Mouse (Mus musculus): Measurements from ENCODE around the gene Prdm15. TPM values are rescaled to one million over a fixed set of nuclear protein-coding genes. Genes with fewer than 3 reads are reported as not detected.

The Prdm15 gene
- polyA plus RNA-seq, 1 experiment from 2014 or later: 9.4 TPM

- ATAC-seq (ENCODE audit: low read depth): no peak
- H3K27me3 ChIP-seq (replicated peaks; ENCODE audit: control insufficient read depth, insufficient read depth, low read length): no peaks in the 10 kb centered on the region
- H3K36me3 ChIP-seq (ENCODE audit: control insufficient read depth, insufficient read depth, low read length): peaks cover 92% of the 10 kb centered on the region
- 83% methylated on average over 3 of the region's 3 CpGs for WGBS
- no peaks in the 10 kb centered on the region for H3K4me1 ChIP-seq (ENCODE audit: control insufficient read depth, insufficient read depth, low read length)
- no peak for DNase-seq (ENCODE audit: low spot score)
- H3K4me2 ChIP-seq (ENCODE audit: low read depth, low read length): no peak overlapping the region
- no peak overlapping the region for H3K27ac ChIP-seq (replicated peaks; ENCODE audit: low read depth, low read length)
- no peak overlapping the region for H3K9ac ChIP-seq (ENCODE audit: low read depth, low read length)
- H3K4me3 ChIP-seq (ENCODE audit: low read depth, low read length): no peak overlapping the region
- no peaks in the 10 kb centered on the region for H3K9me3 ChIP-seq (ENCODE audit: control insufficient read depth, low read length)
Observed at GRCm38 (mm10) chr16:97832154-97832553, 19.5 kb downstream of the Prdm15 start.

GRCm38 (mm10) chr16:97828207-97828606 lies 23.4 kb downstream of the Prdm15 start:
- 100% methylated on average over 1 of the region's 1 CpGs for WGBS
- H3K36me3 ChIP-seq (ENCODE audit: control insufficient read depth, insufficient read depth, low read length): peaks cover 69% of the 10 kb centered on the region

GRCm38 (mm10) chr16:97823311-97824007 lies 28.2 kb downstream of the Prdm15 start:
- ATAC-seq (ENCODE audit: low read depth) (no peak), DNase-seq (ENCODE audit: low spot score) (no peak)
- Histone ChIP-seq H3K4me1 (ENCODE audit: control insufficient read depth, insufficient read depth, low read length) (no peaks in the 10 kb centered on the region), H3K27ac (replicated peaks; ENCODE audit: low read depth, low read length) (no peak overlapping the region), H3K4me3 (ENCODE audit: low read depth, low read length) (no peak overlapping the region), H3K36me3 (ENCODE audit: control insufficient read depth, insufficient read depth, low read length) (peaks cover 70% of the 10 kb centered on the region), H3K4me2 (ENCODE audit: low read depth, low read length) (no peak overlapping the region), H3K9ac (ENCODE audit: low read depth, low read length) (no peak overlapping the region), H3K9me3 (ENCODE audit: control insufficient read depth, low read length) (no peaks in the 10 kb centered on the region), H3K27me3 (replicated peaks; ENCODE audit: control insufficient read depth, insufficient read depth, low read length) (no peaks in the 10 kb centered on the region)
- 96% methylated on average over 6 of the region's 6 CpGs for WGBS

More at GRCm38 (mm10) chr16:97828207-97828606, 23.4 kb downstream of the Prdm15 start:
- Histone ChIP-seq H3K27ac (replicated peaks; ENCODE audit: low read depth, low read length) (no peak overlapping the region), H3K9me3 (ENCODE audit: control insufficient read depth, low read length) (no peaks in the 10 kb centered on the region), H3K4me1 (ENCODE audit: control insufficient read depth, insufficient read depth, low read length) (no peaks in the 10 kb centered on the region), H3K9ac (ENCODE audit: low read depth, low read length) (no peak overlapping the region), H3K4me2 (ENCODE audit: low read depth, low read length) (no peak overlapping the region), H3K4me3 (ENCODE audit: low read depth, low read length) (no peak overlapping the region), H3K27me3 (replicated peaks; ENCODE audit: control insufficient read depth, insufficient read depth, low read length) (no peaks in the 10 kb centered on the region)
- no peak for DNase-seq (ENCODE audit: low spot score)
- no peak for ATAC-seq (ENCODE audit: low read depth)

GRCm38 (mm10) chr16:97819532-97819931 lies 32.1 kb downstream of the Prdm15 start:
- DNase-seq (ENCODE audit: low spot score) (no peak), ATAC-seq (ENCODE audit: low read depth) (no peak)
- peaks cover 81% of the 10 kb centered on the region for H3K36me3 ChIP-seq (ENCODE audit: control insufficient read depth, insufficient read depth, low read length)
- H3K27me3 ChIP-seq (replicated peaks; ENCODE audit: control insufficient read depth, insufficient read depth, low read length): no peaks in the 10 kb centered on the region
- no peak overlapping the region for H3K27ac ChIP-seq (replicated peaks; ENCODE audit: low read depth, low read length)
- H3K4me1 ChIP-seq (ENCODE audit: control insufficient read depth, insufficient read depth, low read length): no peaks in the 10 kb centered on the region
- H3K4me3 ChIP-seq (ENCODE audit: low read depth, low read length): no peak overlapping the region
- no peaks in the 10 kb centered on the region for H3K9me3 ChIP-seq (ENCODE audit: control insufficient read depth, low read length)
- H3K4me2 ChIP-seq (ENCODE audit: low read depth, low read length): no peak overlapping the region
- H3K9ac ChIP-seq (ENCODE audit: low read depth, low read length): no peak overlapping the region
- WGBS: 84% methylated on average over 4 of the region's 4 CpGs

- H3K27ac ChIP-seq (replicated peaks; ENCODE audit: low read depth, low read length): no peak overlapping the region
- no peak overlapping the region for H3K9ac ChIP-seq (ENCODE audit: low read depth, low read length)
- ATAC-seq (ENCODE audit: low read depth) (no peak), DNase-seq (ENCODE audit: low spot score) (no peak)
- 88% methylated on average over 1 of the region's 1 CpGs for WGBS
- no peaks in the 10 kb centered on the region for H3K27me3 ChIP-seq (replicated peaks; ENCODE audit: control insufficient read depth, insufficient read depth, low read length)
- H3K36me3 ChIP-seq (ENCODE audit: control insufficient read depth, insufficient read depth, low read length): peaks cover 93% of the 10 kb centered on the region
- H3K4me2 ChIP-seq (ENCODE audit: low read depth, low read length): no peak overlapping the region
- no peaks in the 10 kb centered on the region for H3K4me1 ChIP-seq (ENCODE audit: control insufficient read depth, insufficient read depth, low read length)
- H3K9me3 ChIP-seq (ENCODE audit: control insufficient read depth, low read length): no peaks in the 10 kb centered on the region
- no peak overlapping the region for H3K4me3 ChIP-seq (ENCODE audit: low read depth, low read length)
Observed at GRCm38 (mm10) chr16:97817414-97817813, 34.2 kb downstream of the Prdm15 start.

- 85% methylated on average over 5 of the region's 5 CpGs for WGBS
- Histone ChIP-seq H3K27me3 (replicated peaks; ENCODE audit: control insufficient read depth, insufficient read depth, low read length) (no peaks in the 10 kb centered on the region), H3K4me2 (ENCODE audit: low read depth, low read length) (no peak overlapping the region), H3K4me3 (ENCODE audit: low read depth, low read length) (no peak overlapping the region), H3K36me3 (ENCODE audit: control insufficient read depth, insufficient read depth, low read length) (peaks cover 97% of the 10 kb centered on the region), H3K27ac (replicated peaks; ENCODE audit: low read depth, low read length) (no peak overlapping the region), H3K9ac (ENCODE audit: low read depth, low read length) (no peak overlapping the region), H3K9me3 (ENCODE audit: control insufficient read depth, low read length) (no peaks in the 10 kb centered on the region), H3K4me1 (ENCODE audit: control insufficient read depth, insufficient read depth, low read length) (no peaks in the 10 kb centered on the region)
- DNase-seq (ENCODE audit: low spot score): no peak
- no peak for ATAC-seq (ENCODE audit: low read depth)
Observed at GRCm38 (mm10) chr16:97815269-97815668, 36.4 kb downstream of the Prdm15 start.

DNA sequence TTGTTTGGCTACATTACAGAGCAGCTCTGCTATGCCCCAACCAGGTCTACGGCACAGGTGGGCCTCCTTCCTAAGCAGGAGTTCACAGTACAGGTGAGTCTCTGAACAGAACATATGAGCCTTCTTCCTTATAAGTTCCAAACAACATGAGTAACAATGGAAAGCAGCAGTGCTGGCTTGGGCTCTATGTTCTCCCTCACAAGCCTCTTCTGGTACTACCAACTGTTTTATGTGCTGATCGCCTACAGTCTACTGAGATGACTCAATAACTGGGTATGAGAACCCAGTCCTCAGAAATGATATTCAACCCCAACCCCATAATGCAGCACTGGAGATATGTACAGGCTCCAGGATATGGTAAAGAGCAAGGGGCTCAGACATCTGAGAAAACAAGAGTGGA lies 37.6 kb downstream of the Prdm15 start:
- no peaks in the 10 kb centered on the region for H3K4me1 ChIP-seq (ENCODE audit: control insufficient read depth, insufficient read depth, low read length)
- no peak for ATAC-seq (ENCODE audit: low read depth)
- H3K9ac ChIP-seq (ENCODE audit: low read depth, low read length): no peak overlapping the region
- H3K4me3 ChIP-seq (ENCODE audit: low read depth, low read length): no peak overlapping the region
- no peaks in the 10 kb centered on the region for H3K9me3 ChIP-seq (ENCODE audit: control insufficient read depth, low read length)
- H3K4me2 ChIP-seq (ENCODE audit: low read depth, low read length): no peak overlapping the region
- H3K27me3 ChIP-seq (replicated peaks; ENCODE audit: control insufficient read depth, insufficient read depth, low read length): no peaks in the 10 kb centered on the region
- H3K27ac ChIP-seq (replicated peaks; ENCODE audit: low read depth, low read length): no peak overlapping the region
- WGBS: 95% methylated on average over 2 of the region's 2 CpGs
- peaks cover 97% of the 10 kb centered on the region for H3K36me3 ChIP-seq (ENCODE audit: control insufficient read depth, insufficient read depth, low read length)
- DNase-seq (ENCODE audit: low spot score): no peak

DNA sequence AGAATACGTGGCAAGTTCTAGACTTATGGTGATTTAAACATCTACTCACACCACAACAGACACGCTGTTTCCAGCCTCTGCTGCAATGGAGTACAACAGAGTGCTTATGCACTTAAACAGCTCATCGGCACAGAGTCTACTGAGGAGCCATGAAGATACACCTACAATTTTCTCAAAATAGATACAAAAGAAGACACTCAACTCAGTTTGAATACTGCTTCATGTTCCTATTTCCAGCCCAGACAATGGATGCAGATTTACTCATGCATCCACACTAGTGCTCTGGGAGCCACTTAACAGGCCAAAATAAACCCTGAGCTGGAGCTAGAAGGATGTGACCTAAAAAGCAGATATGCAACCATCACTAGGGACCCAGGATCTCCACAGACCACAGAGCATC lies 42.8 kb downstream of the Prdm15 start:
- Histone ChIP-seq H3K9ac (ENCODE audit: low read depth, low read length) (no peak overlapping the region), H3K4me3 (ENCODE audit: low read depth, low read length) (no peak overlapping the region), H3K4me2 (ENCODE audit: low read depth, low read length) (no peak overlapping the region), H3K27me3 (replicated peaks; ENCODE audit: control insufficient read depth, insufficient read depth, low read length) (no peaks in the 10 kb centered on the region), H3K9me3 (ENCODE audit: control insufficient read depth, low read length) (no peaks in the 10 kb centered on the region), H3K4me1 (ENCODE audit: control insufficient read depth, insufficient read depth, low read length) (no peaks in the 10 kb centered on the region), H3K36me3 (ENCODE audit: control insufficient read depth, insufficient read depth, low read length) (peaks cover 98% of the 10 kb centered on the region), H3K27ac (replicated peaks; ENCODE audit: low read depth, low read length) (no peak overlapping the region)
- no peak for DNase-seq (ENCODE audit: low spot score)
- ATAC-seq (ENCODE audit: low read depth): no peak
- 93% methylated on average over 3 of the region's 3 CpGs for WGBS

DNA sequence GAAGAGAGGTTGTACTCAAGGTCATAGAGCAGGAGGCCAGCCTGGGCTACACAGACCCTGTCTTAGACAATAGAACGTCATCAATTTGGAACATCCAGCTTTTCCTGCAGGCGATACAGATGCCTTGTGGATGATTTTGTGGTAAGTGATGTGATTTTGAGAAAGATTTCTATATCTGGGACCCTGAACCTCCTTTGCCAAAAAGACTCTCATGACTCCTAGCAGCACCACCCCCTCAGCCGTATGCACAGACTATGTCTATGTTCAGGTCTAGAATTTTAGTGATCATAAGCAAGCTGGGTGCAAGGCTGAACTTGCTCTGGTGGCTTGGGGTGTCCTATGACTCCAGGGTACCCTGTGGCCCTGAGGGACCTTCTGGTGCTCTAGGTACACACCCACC lies 46.0 kb downstream of the Prdm15 start:
- Histone ChIP-seq H3K4me3 (ENCODE audit: low read depth, low read length) (no peak overlapping the region), H3K27me3 (replicated peaks; ENCODE audit: control insufficient read depth, insufficient read depth, low read length) (no peaks in the 10 kb centered on the region), H3K4me1 (ENCODE audit: control insufficient read depth, insufficient read depth, low read length) (no peaks in the 10 kb centered on the region), H3K9me3 (ENCODE audit: control insufficient read depth, low read length) (no peaks in the 10 kb centered on the region), H3K36me3 (ENCODE audit: control insufficient read depth, insufficient read depth, low read length) (peaks cover 95% of the 10 kb centered on the region), H3K4me2 (ENCODE audit: low read depth, low read length) (no peak overlapping the region), H3K27ac (replicated peaks; ENCODE audit: low read depth, low read length) (no peak overlapping the region), H3K9ac (ENCODE audit: low read depth, low read length) (no peak overlapping the region)
- DNase-seq (ENCODE audit: low spot score) (no peak), ATAC-seq (ENCODE audit: low read depth) (no peak)
- WGBS: 96% methylated on average over 3 of the region's 3 CpGs

Data from embryonic facial prominence, embryonic 14.5 days (tissue).